Comparison of ENCODE assay signal across 8 mouse cellular contexts in the genomic region with DNA sequence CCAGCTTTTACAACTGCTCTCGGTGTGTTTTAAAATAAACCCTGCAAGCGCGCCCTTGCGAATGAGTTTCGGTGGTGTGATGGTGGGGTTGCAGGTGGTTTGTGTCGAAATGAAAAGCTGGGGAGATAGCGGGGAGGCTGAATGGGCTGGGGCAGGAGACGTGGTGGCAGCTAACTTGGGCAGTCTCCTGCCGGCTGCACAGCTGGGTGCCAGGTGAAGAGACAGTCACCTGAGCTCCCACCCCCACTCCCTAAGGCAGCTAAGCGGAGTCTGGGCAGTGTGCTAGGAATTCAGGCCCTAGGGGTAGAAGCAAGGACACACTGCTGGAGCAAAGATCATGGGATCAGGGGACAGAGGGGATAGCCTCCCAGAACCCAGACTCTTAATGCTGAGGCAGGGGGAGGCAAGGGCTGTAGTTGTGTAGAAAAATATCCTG. TPM values are rescaled to one million over a fixed set of nuclear protein-coding genes. Genes with fewer than 3 reads are reported as not detected.
A peak's percentile ranks its signal among the peaks of the same experiment; 100 is the strongest.
DNase-seq lines count a peak whose midpoint lies in the region; ATAC-seq and TF ChIP-seq lines count a peak whose summit lies in the region.

No protein-coding gene starts in this region.

- no peak for ATAC-seq in lung, postnatal 0 days
- ATAC-seq in intestine, embryonic 15.5 days = peak; percentile 65
- ATAC-seq in midbrain, embryonic 13.5 days = peak; percentile 76
- no peak for ATAC-seq in cerebellum, adult (ENCODE audit: insufficient number of reproducible peaks, low FRiP score, low TSS enrichment)

- H3K36me3 ChIP-seq in lung, postnatal 0 days (ENCODE audit: insufficient read depth, low read length) = no peaks in the 10 kb centered on the region
- H3K36me3 ChIP-seq in embryonic facial prominence, embryonic 10.5 days (replicated peaks) = no peaks in the 10 kb centered on the region
- H3K36me3 ChIP-seq in intestine, embryonic 15.5 days = no peaks in the 10 kb centered on the region
- H3K36me3 ChIP-seq in midbrain, embryonic 13.5 days = no peaks in the 10 kb centered on the region

- H3K9me3 ChIP-seq in lung, postnatal 0 days (ENCODE audit: low read length) = no peaks in the 10 kb centered on the region
- no peaks in the 10 kb centered on the region for H3K9me3 ChIP-seq in embryonic facial prominence, embryonic 10.5 days
- H3K9me3 ChIP-seq in intestine, embryonic 15.5 days = no peaks in the 10 kb centered on the region
- H3K9me3 ChIP-seq in midbrain, embryonic 13.5 days = no peaks in the 10 kb centered on the region

- H3K4me1 ChIP-seq in lung, postnatal 0 days (ENCODE audit: insufficient read depth, low read depth, low read length) = no peaks in the 10 kb centered on the region
- H3K4me1 ChIP-seq in embryonic facial prominence, embryonic 10.5 days = peaks cover 12% of the 10 kb centered on the region
- H3K4me1 ChIP-seq in intestine, embryonic 15.5 days (replicated peaks) = peaks cover 7% of the 10 kb centered on the region; the same call in 1 of the 2 replicates
- H3K4me1 ChIP-seq in midbrain, embryonic 13.5 days (replicated peaks) = peaks cover 12% of the 10 kb centered on the region

- peak overlapping the region; percentile 4; the same call in 1 of the 2 replicates for H3K4me3 ChIP-seq in lung, postnatal 0 days (ENCODE audit: low read depth, low read length)
- peak overlapping the region; percentile 56 for H3K4me3 ChIP-seq in embryonic facial prominence, embryonic 10.5 days
- H3K4me3 ChIP-seq in intestine, embryonic 15.5 days (replicated peaks) = peak overlapping the region; percentile 34
- peak overlapping the region; percentile 42 for H3K4me3 ChIP-seq in midbrain, embryonic 13.5 days (replicated peaks)

- no peak overlapping the region for H3K9ac ChIP-seq in lung, postnatal 0 days (replicated peaks; ENCODE audit: low read depth)
- peak overlapping the region; percentile 14; the same call in 1 of the 2 replicates for H3K9ac ChIP-seq in intestine, embryonic 15.5 days
- peak overlapping the region; percentile 51; the same call in 1 of the 2 replicates for H3K9ac ChIP-seq in midbrain, embryonic 13.5 days (replicated peaks)

- H3K27me3 ChIP-seq in lung, postnatal 0 days (replicated peaks; ENCODE audit: insufficient read depth, low read length) = no peaks in the 10 kb centered on the region
- peaks cover 36% of the 10 kb centered on the region for H3K27me3 ChIP-seq in embryonic facial prominence, embryonic 10.5 days (replicated peaks; ENCODE audit: low read depth, poor library complexity, severe bottlenecking)
- no peaks in the 10 kb centered on the region for H3K27me3 ChIP-seq in intestine, embryonic 15.5 days (replicated peaks)
- H3K27me3 ChIP-seq in midbrain, embryonic 13.5 days = peaks cover 7% of the 10 kb centered on the region

- peak overlapping the region; percentile 47 for H3K4me2 ChIP-seq in lung, postnatal 0 days (replicated peaks; ENCODE audit: low read depth, low read length)
- peak overlapping the region; percentile 74 for H3K4me2 ChIP-seq in intestine, embryonic 15.5 days (replicated peaks)
- H3K4me2 ChIP-seq in midbrain, embryonic 13.5 days (replicated peaks) = peak overlapping the region; percentile 73

- 6% methylated on average over 10 of the region's 10 CpGs for WGBS in lung, postnatal 0 days
- WGBS in embryonic facial prominence, embryonic 10.5 days = 4% methylated on average over 10 of the region's 10 CpGs
- WGBS in intestine, embryonic 15.5 days = 6% methylated on average over 10 of the region's 10 CpGs
- 4% methylated on average over 10 of the region's 10 CpGs for WGBS in midbrain, embryonic 13.5 days

- no peak overlapping the region for H3K27ac ChIP-seq in lung, postnatal 0 days (ENCODE audit: low read length)
- H3K27ac ChIP-seq in embryonic facial prominence, embryonic 10.5 days (replicated peaks) = no peak overlapping the region
- H3K27ac ChIP-seq in intestine, embryonic 15.5 days = no peak overlapping the region
- no peak overlapping the region for H3K27ac ChIP-seq in midbrain, embryonic 13.5 days

- TF ChIP-seq EP300 in lung, postnatal 0 days (IDR thresholded peaks at IDR 0.05) = no peak

- DNase-seq in lung, postnatal 0 days (ENCODE audit: low spot score) = no peak
- DNase-seq in lung, postnatal 36 days = no peak
- DNase-seq in embryonic facial prominence, embryonic 10.5 days (ENCODE audit: low spot score) = peak; percentile 35
- DNase-seq in cerebellum, adult 11-12 months = no peak
- DNase-seq in thymus, postnatal 36 days = no peak

- TF ChIP-seq CTCF in lung, postnatal 0 days (IDR thresholded peaks at IDR 0.05) = no peak

RNA-seq across cellular contexts. Expression of gene Prlr, which starts 1.1 kb away (rescaled TPM):
- polyA plus RNA-seq in lung, postnatal 0 days (2015; fragmentation: Nextera tagmentation; extraction: Ambion mirVana) = 0.45 and 0.61 TPM in 2 replicates
- polyA plus RNA-seq in embryonic facial prominence, embryonic 10.5 days (2016; fragmentation: Nextera tagmentation; extraction: Ambion mirVana) = 0.10 and 0.50 TPM in 2 replicates
- polyA plus RNA-seq in intestine, embryonic 15.5 days (2015; fragmentation: Nextera tagmentation; extraction: Ambion mirVana) = 31.4 and 34.8 TPM in 2 replicates
- polyA plus RNA-seq in midbrain, embryonic 13.5 days (2015; fragmentation: Nextera tagmentation; extraction: Ambion mirVana) = 0.57 and 0.75 TPM in 2 replicates

Comparison
In these comparisons a context has a peak if more than half of its experiments do, and no peak if none do; other contexts are left out.
1. ATAC-seq: peak in intestine, embryonic 15.5 days (single experiment) and midbrain, embryonic 13.5 days (single experiment); none in lung, postnatal 0 days (single experiment) and cerebellum, adult (single experiment).
2. H3K4me3 ChIP-seq: peak in every context shown above with its lines; median percentile 56 in embryonic facial prominence, embryonic 10.5 days; 42 in midbrain, embryonic 13.5 days; 34 in intestine, embryonic 15.5 days; 4 in lung, postnatal 0 days.
3. RNA of gene Prlr, which starts 1.1 kb away (polyA plus RNA-seq): 31.4 to 34.8 TPM in intestine, embryonic 15.5 days; 0.57 to 0.75 TPM in midbrain, embryonic 13.5 days, 0.45 to 0.61 TPM in lung, postnatal 0 days and 0.10 to 0.50 TPM in embryonic facial prominence, embryonic 10.5 days; every median in the first group is over 10 times any median in the second.
4. Peak in every context shown above with its lines, with median percentiles within 50 percentile points of each other: H3K4me2 ChIP-seq.